Mouse (Mus musculus): Measurements from ENCODE around the gene Lactb.

Gene Lactb

GRCm38 (mm10) chr9:66975239-66975645, at the start of gene Lactb:
Gene Lactb (minus strand): TSS chr9:66975484.
- peak; percentile 96 to 99 for DNase-seq

GRCm38 (mm10) chr9:67023371-67023770, 48.1 kb upstream of the Lactb start:
- no peak for DNase-seq

GRCm38 (mm10) chr9:67020063-67020462, 44.8 kb upstream of the Lactb start:
- DNase-seq, result no peak

- no peak for DNase-seq
Measured at GRCm38 (mm10) chr9:67013501-67013900, 38.2 kb upstream of the Lactb start.

- no peak for DNase-seq
Measured at GRCm38 (mm10) chr9:67012470-67012869, 37.2 kb upstream of the Lactb start.

- DNase-seq, result no peak
Measured at GRCm38 (mm10) chr9:67011483-67011882, 36.2 kb upstream of the Lactb start.

GRCm38 (mm10) chr9:67008781-67009180, 33.5 kb upstream of the Lactb start:
- DNase-seq, result no peak

GRCm38 (mm10) chr9:67006376-67006775, 31.1 kb upstream of the Lactb start:
- DNase-seq, result peak in 1 of 2 experiments; percentile 32

- DNase-seq, result peak; percentile 71 to 74
Measured at GRCm38 (mm10) chr9:67005161-67005742, 30.0 kb upstream of the Lactb start.

GRCm38 (mm10) chr9:67003656-67004055, 28.4 kb upstream of the Lactb start:
- no peak for DNase-seq

- no peak for DNase-seq
Measured at GRCm38 (mm10) chr9:67003156-67003555, 27.9 kb upstream of the Lactb start.

- DNase-seq, result no peak
Measured at GRCm38 (mm10) chr9:67001506-67001905, 26.2 kb upstream of the Lactb start.

GRCm38 (mm10) chr9:67001050-67001449, 25.8 kb upstream of the Lactb start:
- peak; percentile 80 to 89 for DNase-seq

- DNase-seq, result no peak
Measured at GRCm38 (mm10) chr9:66999698-67000097, 24.4 kb upstream of the Lactb start.

GRCm38 (mm10) chr9:66991750-66992410, 16.6 kb upstream of the Lactb start:
- no peak for DNase-seq

- no peak for DNase-seq
Measured at GRCm38 (mm10) chr9:66991021-66991749, 15.9 kb upstream of the Lactb start.

- DNase-seq, result no peak
Measured at GRCm38 (mm10) chr9:66990046-66990445, 14.8 kb upstream of the Lactb start.

- DNase-seq, result no peak
Measured at GRCm38 (mm10) chr9:66989581-66989980, 14.3 kb upstream of the Lactb start.

- DNase-seq, result no peak
Measured at GRCm38 (mm10) chr9:66988888-66989414, 13.7 kb upstream of the Lactb start.

GRCm38 (mm10) chr9:66988198-66988887, 13.1 kb upstream of the Lactb start:
- DNase-seq, result no peak

GRCm38 (mm10) chr9:66985377-66985776, 10.1 kb upstream of the Lactb start:
- DNase-seq, result no peak

- no peak for DNase-seq
Measured at GRCm38 (mm10) chr9:66982085-66982484, 6.8 kb upstream of the Lactb start.

GRCm38 (mm10) chr9:66980458-66980857, 5.2 kb upstream of the Lactb start:
- peak; percentile 40 to 71 for DNase-seq
